Mouse (Mus musculus) hindbrain, embryonic 14.5 days (tissue): ENCODE results near the gene Cfap73. TPM values are rescaled to one million over a fixed set of nuclear protein-coding genes. Genes with fewer than 3 reads are reported as not detected.
A peak's percentile ranks its signal among the peaks of the same experiment; 100 is the strongest.

ENCODE experiments used
- ATAC-seq: fragments of 200-750 bp; cut with Nextera tagmentation; 2 replicates; pipeline ENCODE4 v1.8.0; 2017; ENCODE audit warnings: moderate number of reproducible peaks, mild to moderate bottlenecking, moderate TSS enrichment, moderate library complexity; ENCODE audit not compliant: low FRiP score
- DNase-seq: peaks from one replicate; pipeline ENCODE4 v3.0.0-alpha.2; 2015; ENCODE audit warnings: low spot score
- H3K27ac ChIP-seq: fragments of 300-500 bp; sonication (generic); 2 replicates; pipeline ENCODE4 v1.5.1; 2014; ENCODE audit warnings: mild to moderate bottlenecking, moderate library complexity
- H3K27me3 ChIP-seq: fragments of 300-500 bp; sonication (generic); 2 replicates; pipeline ENCODE4 v1.6.1; 2014; ENCODE audit warnings: mild to moderate bottlenecking, low read length, mixed read lengths; ENCODE audit not compliant: control insufficient read depth, insufficient read depth
- H3K36me3 ChIP-seq: fragments of 300-500 bp; sonication (generic); replicated peaks from 2 replicates; pipeline ENCODE4 v1.6.1; 2014; ENCODE audit not compliant: control insufficient read depth, insufficient read depth
- H3K4me1 ChIP-seq: fragments of 300-500 bp; sonication (generic); replicated peaks from 2 replicates; pipeline ENCODE4 v1.6.1; 2014; ENCODE audit warnings: antibody characterized with exemption, low read length, mixed read lengths; ENCODE audit not compliant: control insufficient read depth, insufficient read depth
- H3K4me2 ChIP-seq: fragments of 300-500 bp; sonication (generic); replicated peaks from 2 replicates; pipeline ENCODE4 v1.6.1; 2014; ENCODE audit warnings: mild to moderate bottlenecking, moderate library complexity
- H3K4me3 ChIP-seq: fragments of 300-500 bp; sonication (generic); replicated peaks from 2 replicates; pipeline ENCODE4 v1.5.1; 2014; ENCODE audit warnings: mild to moderate bottlenecking, low read length
- H3K9ac ChIP-seq: fragments of 300-500 bp; sonication (generic); 2 replicates; pipeline ENCODE4 v1.6.1; 2014
- H3K9me3 ChIP-seq: fragments of 300-500 bp; sonication (generic); 2 replicates; pipeline ENCODE4 v1.6.1; 2016; ENCODE audit warnings: low read length; ENCODE audit not compliant: control insufficient read depth
- WGBS: fragments of 180-500 bp; shearing (Covaris S2); extraction: QIAGEN DNeasy Blood & Tissue Kit; methylation state at CpG from one replicate; pipeline ENCODE4 v1.1.7; 2014; 5-methylcytosine and 5-hydroxymethylcytosine counted together
- polyA plus RNA-seq: library from polyadenylated mRNA; unstranded; fragments of >200 nt; fragmentation: Nextera tagmentation; extraction: Ambion mirVana; gene quantifications from 2 replicates; pipeline ENCODE4 v1.2.1, GENCODE M21; 2014

The Cfap73 gene
- polyA plus RNA-seq, 1 experiment from 2014 or later: 1.1 TPM

- no peaks in the 10 kb centered on the region for H3K9me3 ChIP-seq
- H3K9ac ChIP-seq: peak overlapping the region; percentile 26; the same call in 1 of the 2 replicates
- no peak overlapping the region for H3K27ac ChIP-seq
- H3K4me2 ChIP-seq: peak overlapping the region; percentile 99
- ATAC-seq (no peak), DNase-seq (peak; percentile 26)
- H3K4me3 ChIP-seq: peak overlapping the region; percentile 90; the same call in 1 of the 2 replicates
- peaks cover 18% of the 10 kb centered on the region for H3K4me1 ChIP-seq
- WGBS: 8% methylated on average over 17 of the region's 17 CpGs
- peaks cover 14% of the 10 kb centered on the region; the same call in 1 of the 2 replicates for H3K36me3 ChIP-seq
- no peaks in the 10 kb centered on the region for H3K27me3 ChIP-seq
Observed at GRCm38 (mm10) chr5:120586741-120587615, 47.1 kb downstream of the Cfap73 start.

GRCm38 (mm10) chr5:120584968-120585367, 49.1 kb downstream of the Cfap73 start:
- Histone ChIP-seq H3K4me3 (no peak overlapping the region), H3K9me3 (no peaks in the 10 kb centered on the region), H3K4me2 (no peak overlapping the region), H3K4me1 (peaks cover 22% of the 10 kb centered on the region), H3K36me3 (peaks cover 14% of the 10 kb centered on the region; the same call in 1 of the 2 replicates), H3K27ac (no peak overlapping the region), H3K27me3 (no peaks in the 10 kb centered on the region), H3K9ac (no peak overlapping the region)
- ATAC-seq: no peak
- no peak for DNase-seq
- WGBS: 37% methylated on average over 15 of the region's 15 CpGs

- Histone ChIP-seq H3K4me2 (no peak overlapping the region), H3K27me3 (no peaks in the 10 kb centered on the region), H3K27ac (no peak overlapping the region), H3K36me3 (peaks cover 14% of the 10 kb centered on the region; the same call in 1 of the 2 replicates), H3K9me3 (no peaks in the 10 kb centered on the region), H3K4me1 (peaks cover 30% of the 10 kb centered on the region), H3K9ac (no peak overlapping the region), H3K4me3 (no peak overlapping the region)
- ATAC-seq (no peak), DNase-seq (no peak)
- WGBS: 93% methylated on average over 4 of the region's 4 CpGs
Observed at GRCm38 (mm10) chr5:120583511-120583910, 50.5 kb downstream of the Cfap73 start.

GRCm38 (mm10) chr5:120582002-120582401, 52.0 kb downstream of the Cfap73 start:
- WGBS: 84% methylated on average over 9 of the region's 9 CpGs
- no peak overlapping the region for H3K4me2 ChIP-seq
- H3K27ac ChIP-seq: no peak overlapping the region
- H3K27me3 ChIP-seq: no peaks in the 10 kb centered on the region
- DNase-seq: no peak
- peaks cover 14% of the 10 kb centered on the region; the same call in 1 of the 2 replicates for H3K36me3 ChIP-seq
- H3K9me3 ChIP-seq: no peaks in the 10 kb centered on the region
- peaks cover 30% of the 10 kb centered on the region for H3K4me1 ChIP-seq
- ATAC-seq: no peak
- H3K4me3 ChIP-seq: no peak overlapping the region
- no peak overlapping the region for H3K9ac ChIP-seq

GRCm38 (mm10) chr5:120579898-120580626, 54.0 kb downstream of the Cfap73 start:
- peaks cover 29% of the 10 kb centered on the region for H3K4me1 ChIP-seq

GRCm38 (mm10) chr5:120579211-120579897, 54.7 kb downstream of the Cfap73 start:
- peaks cover 14% of the 10 kb centered on the region; the same call in 1 of the 2 replicates for H3K36me3 ChIP-seq
- DNase-seq (no peak), ATAC-seq (peak; percentile 52; the same call in 1 of the 2 replicates)
- no peak overlapping the region for H3K4me2 ChIP-seq
- H3K27me3 ChIP-seq: no peaks in the 10 kb centered on the region
- no peak overlapping the region for H3K9ac ChIP-seq
- H3K4me3 ChIP-seq: no peak overlapping the region
- H3K27ac ChIP-seq: peak overlapping the region; percentile 71
- 48% methylated on average over 26 of the region's 26 CpGs for whole genome bisulfite sequencing
- H3K9me3 ChIP-seq: no peaks in the 10 kb centered on the region
- H3K4me1 ChIP-seq: peaks cover 29% of the 10 kb centered on the region

More at GRCm38 (mm10) chr5:120579898-120580626, 54.0 kb downstream of the Cfap73 start:
- Histone ChIP-seq H3K9ac (no peak overlapping the region), H3K27me3 (no peaks in the 10 kb centered on the region), H3K27ac (peak overlapping the region; percentile 71), H3K4me3 (no peak overlapping the region), H3K36me3 (peaks cover 14% of the 10 kb centered on the region; the same call in 1 of the 2 replicates), H3K4me2 (no peak overlapping the region), H3K9me3 (no peaks in the 10 kb centered on the region)
- no peak for DNase-seq
- ATAC-seq: peak; percentile 44; the same call in 1 of the 2 replicates
- WGBS: 77% methylated on average over 26 of the region's 26 CpGs

GRCm38 (mm10) chr5:120578504-120579081, 55.4 kb downstream of the Cfap73 start:
- Histone ChIP-seq H3K27ac (peak overlapping the region; percentile 71), H3K9ac (no peak overlapping the region), H3K4me1 (peaks cover 29% of the 10 kb centered on the region), H3K4me3 (no peak overlapping the region), H3K27me3 (no peaks in the 10 kb centered on the region), H3K4me2 (no peak overlapping the region), H3K9me3 (no peaks in the 10 kb centered on the region), H3K36me3 (peaks cover 6% of the 10 kb centered on the region; the same call in 1 of the 2 replicates)
- DNase-seq (no peak), ATAC-seq (no peak; the same call in 1 of the 2 replicates)
- 50% methylated on average over 12 of the region's 12 CpGs for WGBS
